In the genomic region with DNA sequence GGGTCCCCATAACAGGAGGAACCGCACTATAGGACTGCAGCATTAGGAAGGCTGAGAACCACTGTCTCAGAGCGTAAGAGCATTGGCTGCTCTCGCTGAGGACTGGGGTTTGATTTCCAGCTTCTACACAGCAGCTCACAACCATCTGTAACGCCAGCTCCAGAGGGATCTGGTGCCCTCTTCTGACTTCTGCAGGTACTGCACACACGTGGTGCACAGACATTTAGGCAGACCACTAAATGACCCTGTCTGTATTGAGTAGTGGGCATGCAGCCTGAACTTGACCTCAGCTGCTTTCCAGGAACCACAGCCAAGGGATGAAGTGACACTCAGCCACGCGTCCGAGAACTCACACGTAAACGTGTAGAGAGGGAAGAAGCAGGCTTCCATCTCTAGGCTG, we compare ENCODE assay signal across 15 mouse cellular contexts. TPM values are rescaled to one million over a fixed set of nuclear protein-coding genes. Genes with fewer than 3 reads are reported as not detected.
A peak's percentile ranks its signal among the peaks of the same experiment; 100 is the strongest.
DNase-seq lines count a peak whose midpoint lies in the region; ATAC-seq and TF ChIP-seq lines count a peak whose summit lies in the region.
"Had no signal": no experiment of that assay in that cellular context is flagged by ENCODE, and none has a peak within 500 bp of the region (broad histone marks: within the 10 kb centered on the region; RNA-seq: fewer than 3 reads in every experiment).

No protein-coding gene starts in this region.

- H3K4me3 ChIP-seq in gastrocnemius, adult 2 months: no peak overlapping the region
- no peak overlapping the region for H3K4me3 ChIP-seq in midbrain, postnatal 0 days (ENCODE audit: low read depth, low read length)
- no peak overlapping the region for H3K4me3 ChIP-seq in midbrain, embryonic 13.5 days (replicated peaks)
- H3K4me3 ChIP-seq in stomach, postnatal 0 days (ENCODE audit: low read depth, low read length): no peak overlapping the region
- H3K4me3 ChIP-seq: heart, embryonic 12.5 days; neural tube, embryonic 15.5 days; stomach, embryonic 15.5 days had no signal

- H3K27ac ChIP-seq in gastrocnemius, adult 2 months: no peak overlapping the region
- no peak overlapping the region for H3K27ac ChIP-seq in midbrain, postnatal 0 days (ENCODE audit: low read depth, low read length)
- H3K27ac ChIP-seq in midbrain, embryonic 13.5 days: no peak overlapping the region
- H3K27ac ChIP-seq in stomach, postnatal 0 days (replicated peaks): no peak overlapping the region
- H3K27ac ChIP-seq: hindbrain, embryonic 14.5 days; neural tube, embryonic 15.5 days; stomach, embryonic 15.5 days had no signal

- WGBS in midbrain, postnatal 0 days: 92% methylated on average over 10 of the region's 10 CpGs
- WGBS in midbrain, embryonic 13.5 days: 95% methylated on average over 10 of the region's 10 CpGs
- 81% methylated on average over 10 of the region's 10 CpGs for WGBS in stomach, postnatal 0 days

- no peaks in the 10 kb centered on the region for H3K27me3 ChIP-seq in midbrain, postnatal 0 days (ENCODE audit: insufficient read depth, low read length)
- H3K27me3 ChIP-seq in midbrain, embryonic 13.5 days: no peaks in the 10 kb centered on the region
- no peaks in the 10 kb centered on the region for H3K27me3 ChIP-seq in stomach, postnatal 0 days (ENCODE audit: control insufficient read depth, insufficient read depth, low read length)
- H3K27me3 ChIP-seq: heart, embryonic 12.5 days; neural tube, embryonic 15.5 days; stomach, embryonic 15.5 days had no signal

- H3K9me3 ChIP-seq in midbrain, postnatal 0 days (ENCODE audit: low read length): no peaks in the 10 kb centered on the region
- H3K9me3 ChIP-seq in midbrain, embryonic 13.5 days: no peaks in the 10 kb centered on the region
- no peaks in the 10 kb centered on the region for H3K9me3 ChIP-seq in stomach, postnatal 0 days (ENCODE audit: control insufficient read depth, low read length)
- H3K9me3 ChIP-seq: neural tube, embryonic 15.5 days; stomach, embryonic 15.5 days had no signal

- peaks cover 23% of the 10 kb centered on the region for H3K36me3 ChIP-seq in midbrain, postnatal 0 days (ENCODE audit: insufficient read depth, low read length)
- peaks cover 55% of the 10 kb centered on the region for H3K36me3 ChIP-seq in midbrain, embryonic 13.5 days
- H3K36me3 ChIP-seq in stomach, postnatal 0 days (ENCODE audit: control insufficient read depth, insufficient read depth, low read length): peaks cover 3% of the 10 kb centered on the region
- H3K36me3 ChIP-seq: stomach, embryonic 15.5 days had no signal

- TF ChIP-seq CTCF in gastrocnemius, adult 2 months (IDR thresholded peaks at IDR 0.05): peak; percentile 31
- peak; percentile 43 for TF ChIP-seq CTCF in midbrain, postnatal 0 days (IDR thresholded peaks at IDR 0.05)
- TF ChIP-seq CTCF in stomach, postnatal 0 days (IDR thresholded peaks at IDR 0.05; ENCODE audit: low read depth): peak; percentile 49

- no peaks in the 10 kb centered on the region for H3K4me1 ChIP-seq in midbrain, postnatal 0 days (ENCODE audit: insufficient read depth, low read length)
- H3K4me1 ChIP-seq in midbrain, embryonic 13.5 days (replicated peaks): no peaks in the 10 kb centered on the region
- H3K4me1 ChIP-seq in stomach, postnatal 0 days (replicated peaks; ENCODE audit: control insufficient read depth, insufficient read depth): no peaks in the 10 kb centered on the region
- H3K4me1 ChIP-seq: heart, embryonic 12.5 days; neural tube, embryonic 15.5 days; stomach, embryonic 15.5 days had no signal

- H3K4me2 ChIP-seq in midbrain, postnatal 0 days (ENCODE audit: low read depth, low read length, poor library complexity, severe bottlenecking): no peak overlapping the region
- no peak overlapping the region for H3K4me2 ChIP-seq in midbrain, embryonic 13.5 days (replicated peaks)
- no peak overlapping the region for H3K4me2 ChIP-seq in stomach, postnatal 0 days (replicated peaks; ENCODE audit: low read depth)
- H3K4me2 ChIP-seq: heart, embryonic 12.5 days; hindbrain, embryonic 14.5 days; neural tube, embryonic 15.5 days; stomach, embryonic 15.5 days had no signal

- H3K9ac ChIP-seq in midbrain, postnatal 0 days (replicated peaks; ENCODE audit: low read length, poor library complexity, severe bottlenecking): no peak overlapping the region
- H3K9ac ChIP-seq in midbrain, embryonic 13.5 days (replicated peaks): no peak overlapping the region
- H3K9ac ChIP-seq in stomach, postnatal 0 days (ENCODE audit: low read length): no peak overlapping the region
- H3K9ac ChIP-seq: heart, embryonic 12.5 days; hindbrain, embryonic 14.5 days; neural tube, embryonic 15.5 days; stomach, embryonic 15.5 days had no signal

- intact Hi-C loops in gastrocnemius, adult 2 months (cut with DNase I): no loop called here

- TF ChIP-seq EP300 in stomach, postnatal 0 days (optimal IDR thresholded peaks at IDR 0.05): no peak

- DNase-seq in gastrocnemius, adult 2 months: no peak
- no peak for DNase-seq in gastrocnemius, adult 8-10 months (ENCODE audit: low spot score in 2 of 2)
- no peak for DNase-seq in midbrain, postnatal 0 days (ENCODE audit: low spot score)
- DNase-seq in liver: peak; percentile 29
- no peak for DNase-seq in stomach, postnatal 0 days (ENCODE audit: low spot score)
- DNase-seq in embryo, embryonic 10.5 days (ENCODE audit: low spot score): no peak
- no peak for DNase-seq in kidney, adult 18-20 months
- DNase-seq: adrenal gland, postnatal 10 days; kidney, postnatal 14 days; lung, postnatal 14 days had no signal

- no peak for ATAC-seq in midbrain, postnatal 0 days (ENCODE audit: low FRiP score)
- no peak for ATAC-seq in midbrain, embryonic 13.5 days
- ATAC-seq in stomach, postnatal 0 days (ENCODE audit: low FRiP score, low TSS enrichment): no peak

RNA-seq across cellular contexts. Expression of a gene that starts 17.3 kb away (rescaled TPM):
- 10 to 100 TPM; 12.0 to 12.4 TPM for total RNA-seq in gastrocnemius, adult 2 months (2021)
- 10 to 100 TPM; 13.3 to 17.1 (median 15.3) TPM for total RNA-seq in gastrocnemius, adult 8-10 months (2022)
- 54.2 and 59.8 TPM in 2 replicates for total RNA-seq in midbrain, postnatal 0 days (2014; rRNA removed)
- 97.7 and 101 TPM in 2 replicates for polyA plus RNA-seq in midbrain, postnatal 0 days (2015; fragmentation: Nextera tagmentation; extraction: Ambion mirVana)
- polyA plus RNA-seq in midbrain, embryonic 13.5 days (2015; fragmentation: Nextera tagmentation; extraction: Ambion mirVana): 64.0 and 65.7 TPM in 2 replicates
- polyA plus RNA-seq in stomach, postnatal 0 days (2015; fragmentation: Nextera tagmentation; extraction: Ambion mirVana): 25.8 and 27.0 TPM in 2 replicates

RNA-seq across cellular contexts. Expression of a gene that starts 36.9 kb away (rescaled TPM):
- under 1 TPM; 0.42 to 0.46 TPM for total RNA-seq in gastrocnemius, adult 2 months (2021)
- under 1 TPM; 0.22 to 0.51 (median 0.28) TPM for total RNA-seq in gastrocnemius, adult 8-10 months (2022)
- 9.9 and 16.3 TPM in 2 replicates for total RNA-seq in midbrain, postnatal 0 days (2014; rRNA removed)
- 5.2 and 5.5 TPM in 2 replicates for polyA plus RNA-seq in midbrain, postnatal 0 days (2015; fragmentation: Nextera tagmentation; extraction: Ambion mirVana)
- 4.0 and 5.1 TPM in 2 replicates for polyA plus RNA-seq in midbrain, embryonic 13.5 days (2015; fragmentation: Nextera tagmentation; extraction: Ambion mirVana)
- polyA plus RNA-seq in stomach, postnatal 0 days (2015; fragmentation: Nextera tagmentation; extraction: Ambion mirVana): 0.91 and 1.2 TPM in 2 replicates
